Mouse (Mus musculus): ENCODE results near the gene Map2k1. TPM values are rescaled to one million over a fixed set of nuclear protein-coding genes. Genes with fewer than 3 reads are reported as not detected.
"Not testable (repeated sequence)": the region's sequence is repeated elsewhere in the genome, so short reads cannot be mapped to it uniquely, and the experiment has no call there.

Gene Map2k1
- total RNA-seq (2021) = 100 to 1,000 TPM; 294 to 332 TPM

- peak; percentile 99 for DNase-seq (ENCODE audit: extremely low spot score in 1 of 2, low spot score in 1 of 2)
Measured at GRCm38 (mm10) chr9:64253021-64253904, at the start of gene Map2k1. Gene Map2k1, minus strand, starts transcription at chr9:64253631.

- DNase-seq (ENCODE audit: extremely low spot score in 1 of 2, low spot score in 1 of 2) = not testable (repeated sequence)
Measured at GRCm38 (mm10) chr9:64303086-64303485, 49.7 kb upstream of the Map2k1 start.

- no peak for DNase-seq (ENCODE audit: extremely low spot score in 1 of 2, low spot score in 1 of 2)
Measured at GRCm38 (mm10) chr9:64282404-64282987, 29.1 kb upstream of the Map2k1 start.

GRCm38 (mm10) chr9:64281781-64282178 is 28.3 kb upstream of the Map2k1 start:
- DNase-seq (ENCODE audit: extremely low spot score in 1 of 2, low spot score in 1 of 2) = no peak

GRCm38 (mm10) chr9:64281105-64281780 is 27.8 kb upstream of the Map2k1 start, which contains the start of gene Tipin:
Gene Tipin, plus strand, starts transcription at chr9:64281581.
- peak; percentile 86 to 89 for DNase-seq (ENCODE audit: extremely low spot score in 1 of 2, low spot score in 1 of 2)

- no peak for DNase-seq (ENCODE audit: extremely low spot score in 1 of 2, low spot score in 1 of 2)
Measured at GRCm38 (mm10) chr9:64278665-64279310, 25.4 kb upstream of the Map2k1 start.

- peak; percentile 27 to 80 for DNase-seq (ENCODE audit: extremely low spot score in 1 of 2, low spot score in 1 of 2)
Measured at GRCm38 (mm10) chr9:64277706-64278105, 24.3 kb upstream of the Map2k1 start.

GRCm38 (mm10) chr9:64274919-64275318 is 21.5 kb upstream of the Map2k1 start:
- DNase-seq (ENCODE audit: extremely low spot score in 1 of 2, low spot score in 1 of 2) = no peak

GRCm38 (mm10) chr9:64274291-64274690 is 20.9 kb upstream of the Map2k1 start:
- no peak for DNase-seq (ENCODE audit: extremely low spot score in 1 of 2, low spot score in 1 of 2)

- DNase-seq (ENCODE audit: extremely low spot score in 1 of 2, low spot score in 1 of 2) = no peak
Measured at GRCm38 (mm10) chr9:64273757-64274156, 20.3 kb upstream of the Map2k1 start.

- peak in 1 of 2 experiments; percentile 62 for DNase-seq (ENCODE audit: extremely low spot score in 1 of 2, low spot score in 1 of 2)
Measured at GRCm38 (mm10) chr9:64272611-64273010, 19.2 kb upstream of the Map2k1 start.

- no peak for DNase-seq (ENCODE audit: extremely low spot score in 1 of 2, low spot score in 1 of 2)
Measured at GRCm38 (mm10) chr9:64271249-64271648, 17.8 kb upstream of the Map2k1 start.

GRCm38 (mm10) chr9:64268836-64269235 is 15.4 kb upstream of the Map2k1 start:
- DNase-seq (ENCODE audit: extremely low spot score in 1 of 2, low spot score in 1 of 2) = not testable (repeated sequence)

GRCm38 (mm10) chr9:64268196-64268595 is 14.8 kb upstream of the Map2k1 start:
- no peak for DNase-seq (ENCODE audit: extremely low spot score in 1 of 2, low spot score in 1 of 2)

GRCm38 (mm10) chr9:64267231-64267630 is 13.8 kb upstream of the Map2k1 start:
- DNase-seq (ENCODE audit: extremely low spot score in 1 of 2, low spot score in 1 of 2) = no peak

- DNase-seq (ENCODE audit: extremely low spot score in 1 of 2, low spot score in 1 of 2) = no peak
Measured at GRCm38 (mm10) chr9:64264813-64265212, 11.4 kb upstream of the Map2k1 start.

- no peak for DNase-seq (ENCODE audit: extremely low spot score in 1 of 2, low spot score in 1 of 2)
Measured at GRCm38 (mm10) chr9:64261023-64261422, 7.6 kb upstream of the Map2k1 start.

GRCm38 (mm10) chr9:64259906-64260305 is 6.5 kb upstream of the Map2k1 start:
- DNase-seq (ENCODE audit: extremely low spot score in 1 of 2, low spot score in 1 of 2) = no peak

GRCm38 (mm10) chr9:64256204-64256603 is 2.8 kb upstream of the Map2k1 start:
- DNase-seq (ENCODE audit: extremely low spot score in 1 of 2, low spot score in 1 of 2) = no peak

GRCm38 (mm10) chr9:64255422-64255821 is 2.0 kb upstream of the Map2k1 start:
- DNase-seq (ENCODE audit: extremely low spot score in 1 of 2, low spot score in 1 of 2) = no peak

- no peak for DNase-seq (ENCODE audit: extremely low spot score in 1 of 2, low spot score in 1 of 2)
Measured at GRCm38 (mm10) chr9:64252591-64253020, 825 bp downstream of the Map2k1 start.

Measured in layer of hippocampus, postnatal 25 days (tissue).